Mouse (Mus musculus): ENCODE measurements at regions not wholly inside any gene's neighbourhood (a gene's known extent, or its start where the extent isn't known, plus 50 kb on each side); places are given as distances from the start of the nearest gene placed in this dataset.
"Not testable (repeated sequence)": the region's sequence is repeated elsewhere in the genome, so short reads cannot be mapped to it uniquely, and the experiment has no call there.

DNA sequence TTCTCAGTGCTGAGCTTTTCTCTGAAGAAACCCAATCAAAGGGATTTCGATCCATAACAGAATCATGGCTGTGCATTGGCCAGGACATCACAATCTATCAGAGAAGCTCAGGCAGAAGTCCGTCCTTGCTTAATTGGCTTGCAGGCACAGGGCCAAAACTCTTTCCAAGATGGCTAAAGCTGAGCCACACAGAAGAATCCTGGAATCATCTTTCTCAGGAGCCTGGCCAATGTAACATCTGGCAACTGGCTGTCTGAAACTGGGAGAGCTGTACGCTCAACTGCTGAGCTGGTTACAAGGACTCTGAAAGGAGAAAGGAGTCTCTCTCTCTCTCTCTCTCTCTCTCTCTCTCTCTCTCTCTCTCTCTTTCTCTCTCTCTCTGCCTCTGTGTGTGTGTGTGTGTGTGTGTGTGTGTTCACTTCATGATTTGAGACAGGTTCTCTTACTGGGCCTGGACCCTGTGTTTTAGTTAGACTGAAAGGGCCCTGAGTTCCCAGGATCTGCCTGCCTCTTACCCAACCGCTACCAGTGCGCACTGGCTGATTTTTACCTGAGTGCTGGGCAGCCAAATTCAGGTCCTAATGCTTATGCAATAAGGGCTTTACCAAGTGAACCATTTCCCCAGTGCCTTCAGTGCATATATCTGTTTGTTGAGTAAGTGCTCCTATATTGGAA is 333.3 kb upstream of the Cwc22 start:
- no peak for DNase-seq (ENCODE audit: low spot score in 2 of 2)

GRCm38 (mm10) chr2:78278630-78279029 is 332.5 kb upstream of the Cwc22 start:
- no peak for DNase-seq (ENCODE audit: low spot score in 2 of 2)

GRCm38 (mm10) chr2:78277699-78278098 is 331.5 kb upstream of the Cwc22 start:
- DNase-seq (ENCODE audit: low spot score in 2 of 2), result no peak

DNA sequence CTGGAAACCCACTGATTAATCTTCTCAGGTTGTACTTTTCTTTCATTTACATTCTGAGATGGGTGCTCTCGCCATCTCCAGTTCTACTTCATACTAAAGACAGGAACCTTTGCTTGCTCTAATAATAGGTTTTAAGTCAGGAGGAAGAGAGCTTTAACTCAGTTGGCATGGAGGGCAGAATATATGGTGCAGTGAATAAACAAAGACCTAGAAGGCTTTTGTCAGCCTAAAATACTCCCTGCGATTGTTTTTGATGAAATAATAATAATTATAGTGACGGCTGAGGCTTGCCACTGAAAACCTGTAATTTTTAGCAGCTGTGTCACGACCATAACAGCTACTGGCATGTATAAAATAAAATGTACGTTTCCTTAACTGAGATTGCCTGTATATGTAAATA is 327.9 kb upstream of the Cwc22 start:
- no peak for DNase-seq (ENCODE audit: low spot score in 2 of 2)

DNA sequence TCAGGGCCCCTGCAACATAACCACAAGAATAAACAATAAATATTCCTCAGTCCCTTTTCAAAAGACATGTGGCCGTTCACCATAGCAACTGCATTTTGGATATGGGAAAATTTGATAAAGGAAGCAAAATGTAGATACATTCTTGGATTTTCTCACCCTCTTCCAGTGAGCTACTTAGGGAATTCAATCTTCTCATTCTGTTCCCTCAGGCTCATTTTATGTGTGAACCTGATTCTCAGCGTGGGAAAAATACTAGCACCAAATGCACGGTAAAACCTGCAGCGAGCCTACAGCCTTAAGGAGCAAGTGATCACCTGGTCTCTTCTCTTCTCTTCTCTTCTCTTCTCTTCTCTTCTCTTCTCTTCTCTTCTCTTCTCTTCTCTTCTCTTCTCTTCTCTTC is 322.5 kb upstream of the Cwc22 start:
- no peak for DNase-seq (ENCODE audit: low spot score in 2 of 2)

- DNase-seq (ENCODE audit: low spot score in 2 of 2), result no peak
These were observed 321.6 kb upstream of the Cwc22 start for GRCm38 (mm10) chr2:78267527-78268375.

GRCm38 (mm10) chr2:78253601-78254097 is 307.5 kb upstream of the Cwc22 start:
- no peak for DNase-seq (ENCODE audit: low spot score in 2 of 2)

GRCm38 (mm10) chr2:78246354-78246753 is 300.2 kb upstream of the Cwc22 start:
- DNase-seq (ENCODE audit: low spot score in 2 of 2), result no peak

DNA sequence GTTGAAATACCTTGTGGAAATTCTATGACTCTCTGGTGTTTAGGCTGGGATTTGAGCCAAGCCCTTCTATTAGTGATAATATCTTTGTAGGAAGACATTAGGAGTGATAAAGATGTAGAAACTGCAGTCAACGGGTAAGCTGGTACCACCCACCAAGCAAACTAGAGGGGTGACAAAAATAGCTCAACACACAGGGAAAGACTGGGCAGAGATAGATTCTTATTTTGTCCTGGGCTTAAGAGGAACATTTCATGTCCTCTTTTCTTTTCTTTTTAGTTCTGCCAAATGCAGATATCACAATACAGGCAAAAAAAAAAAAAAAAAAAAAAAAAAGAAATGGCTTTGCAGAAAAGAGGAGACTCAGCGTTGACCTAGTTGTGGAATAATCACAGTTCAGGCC is 294.1 kb upstream of the Cwc22 start:
- no peak for DNase-seq (ENCODE audit: low spot score in 2 of 2)

DNA sequence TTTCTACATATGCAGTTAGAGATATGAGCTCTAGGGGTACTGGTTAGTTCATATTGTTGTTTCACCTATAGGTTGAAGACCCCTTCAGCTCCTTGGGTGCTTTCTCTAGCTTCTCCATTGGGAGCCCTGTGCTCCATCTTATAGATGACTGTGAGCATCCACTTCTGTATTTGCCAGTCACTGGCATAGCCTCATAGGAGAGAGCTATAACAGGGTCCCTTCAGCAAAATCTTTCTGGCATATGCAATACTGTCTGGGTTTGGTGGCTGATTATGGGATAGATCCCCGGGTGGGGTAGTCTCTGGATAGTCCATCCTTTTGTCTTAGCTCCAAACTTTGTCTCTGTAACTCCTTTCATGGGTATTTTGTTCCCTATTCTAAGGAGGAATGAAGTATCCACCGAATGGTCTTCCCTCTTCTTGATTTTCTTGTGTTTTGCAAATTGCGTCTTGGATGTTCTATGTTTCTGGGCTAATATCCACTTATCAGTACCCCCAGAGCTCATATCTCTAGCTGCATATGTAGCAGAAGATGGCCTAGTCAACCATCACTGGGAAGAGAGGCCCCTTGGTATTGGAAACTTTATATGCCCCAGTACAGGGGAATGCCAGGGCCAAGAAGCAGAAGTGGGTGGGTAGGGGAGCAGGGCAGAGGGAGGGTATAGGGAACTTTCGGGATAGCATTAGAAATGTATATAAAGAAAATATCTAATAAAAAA is 279.4 kb upstream of the Cwc22 start:
- DNase-seq (ENCODE audit: low spot score in 2 of 2), result not testable (repeated sequence)

DNA sequence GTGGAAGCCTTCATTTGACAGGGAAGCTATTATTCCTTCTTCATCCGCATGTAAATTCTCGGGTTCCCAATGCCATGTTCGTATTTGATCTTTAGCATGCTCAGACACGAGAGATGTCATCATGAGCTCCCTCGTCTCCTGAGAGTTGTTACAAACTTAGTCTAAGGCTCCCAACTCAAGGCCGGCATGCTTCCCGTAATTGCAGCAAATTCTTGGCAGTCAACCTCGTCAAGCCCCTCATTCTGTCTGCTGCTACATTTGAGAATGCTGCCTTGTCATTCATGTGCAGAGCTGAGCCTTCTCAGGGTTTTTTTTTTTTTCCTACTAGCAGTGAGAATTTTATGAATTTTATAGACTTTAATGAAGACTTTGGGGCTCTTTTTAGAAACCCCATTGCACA is 268.3 kb upstream of the Cwc22 start:
- no peak for DNase-seq (ENCODE audit: low spot score in 2 of 2)

- DNase-seq (ENCODE audit: low spot score in 2 of 2), result no peak
These were observed 258.9 kb upstream of the Cwc22 start for GRCm38 (mm10) chr2:78205125-78205524.

DNA sequence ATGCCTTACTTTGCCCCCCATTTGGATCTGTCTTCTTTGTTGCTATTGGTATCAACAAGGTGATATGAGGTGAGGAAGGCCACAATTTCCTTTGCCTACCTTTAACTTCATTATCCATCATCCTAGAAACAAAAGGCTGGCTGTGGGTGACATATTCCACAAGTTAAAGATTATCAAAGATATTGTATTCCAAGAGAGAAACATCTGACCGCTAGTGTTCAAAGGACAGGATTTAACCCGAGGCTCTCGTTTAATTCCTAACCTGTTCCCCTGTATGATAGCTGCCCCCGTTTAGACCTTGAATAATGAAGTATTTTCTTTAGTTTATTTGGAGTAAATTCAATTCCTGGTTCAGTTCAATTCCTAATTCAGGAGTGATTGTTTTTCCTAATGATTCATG is 249.8 kb upstream of the Cwc22 start:
- no peak for DNase-seq (ENCODE audit: low spot score in 2 of 2)

DNA sequence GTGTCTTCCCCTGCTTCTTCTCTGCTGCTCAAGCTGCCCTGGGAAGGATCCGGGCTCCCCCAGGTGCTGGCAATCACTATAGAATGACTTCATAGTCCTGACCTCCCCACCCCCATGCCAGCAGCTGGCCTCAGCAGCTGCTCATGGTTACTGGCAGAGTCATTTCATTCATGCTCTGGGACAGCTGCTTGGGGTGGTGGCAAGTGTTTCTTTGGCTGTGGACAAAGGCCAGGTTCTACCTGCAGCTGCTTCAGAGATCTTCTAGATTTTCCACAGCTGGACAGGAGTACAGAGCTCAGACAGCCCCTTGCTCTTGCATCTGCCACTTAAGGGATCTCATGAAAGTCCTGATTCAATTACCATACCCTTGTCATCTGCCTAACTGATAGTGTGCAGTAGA is 243.4 kb upstream of the Cwc22 start:
- no peak for DNase-seq (ENCODE audit: low spot score in 2 of 2)

GRCm38 (mm10) chr2:78184950-78185349 is 238.8 kb upstream of the Cwc22 start:
- DNase-seq (ENCODE audit: low spot score in 2 of 2), result no peak

DNA sequence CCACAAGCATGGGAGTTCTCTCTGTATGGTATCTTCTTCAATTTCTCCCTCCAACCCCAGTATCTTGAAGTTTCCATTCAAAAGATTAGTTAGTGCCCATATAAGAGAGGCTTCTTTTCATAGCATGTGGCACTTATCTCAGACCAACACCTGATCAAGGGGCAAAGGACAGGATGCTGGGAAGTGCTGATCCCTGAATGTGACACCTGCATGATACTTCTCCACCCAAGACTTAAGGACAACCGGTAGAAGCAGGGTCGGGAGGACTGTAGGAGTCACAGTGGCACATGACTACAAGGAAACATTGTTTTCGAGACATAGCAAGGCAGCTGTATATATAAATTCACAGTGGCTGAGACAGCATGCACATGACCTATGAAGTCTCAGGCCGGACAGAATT is 227.6 kb upstream of the Cwc22 start:
- DNase-seq (ENCODE audit: low spot score in 2 of 2), result no peak

DNA sequence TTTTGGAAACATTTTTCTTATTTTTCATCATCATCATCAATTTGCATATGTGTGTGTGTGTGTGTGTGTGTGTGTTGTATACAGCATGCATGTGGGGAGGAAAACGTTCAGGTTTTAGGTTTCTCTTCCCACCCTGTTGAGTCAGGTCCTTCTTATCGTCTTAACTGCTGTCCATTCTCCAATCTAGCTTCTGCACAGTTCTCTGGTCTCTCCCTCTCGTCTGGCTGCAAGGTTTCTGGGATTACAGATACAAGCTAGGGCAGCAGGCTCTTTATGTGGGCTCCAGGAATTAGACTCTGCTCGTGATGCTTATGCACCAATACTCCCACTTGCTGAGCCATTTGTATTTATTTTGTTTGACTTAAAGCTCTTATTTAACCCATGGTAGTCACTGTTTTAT is 226.6 kb upstream of the Cwc22 start:
- DNase-seq (ENCODE audit: low spot score in 2 of 2), result no peak

DNA sequence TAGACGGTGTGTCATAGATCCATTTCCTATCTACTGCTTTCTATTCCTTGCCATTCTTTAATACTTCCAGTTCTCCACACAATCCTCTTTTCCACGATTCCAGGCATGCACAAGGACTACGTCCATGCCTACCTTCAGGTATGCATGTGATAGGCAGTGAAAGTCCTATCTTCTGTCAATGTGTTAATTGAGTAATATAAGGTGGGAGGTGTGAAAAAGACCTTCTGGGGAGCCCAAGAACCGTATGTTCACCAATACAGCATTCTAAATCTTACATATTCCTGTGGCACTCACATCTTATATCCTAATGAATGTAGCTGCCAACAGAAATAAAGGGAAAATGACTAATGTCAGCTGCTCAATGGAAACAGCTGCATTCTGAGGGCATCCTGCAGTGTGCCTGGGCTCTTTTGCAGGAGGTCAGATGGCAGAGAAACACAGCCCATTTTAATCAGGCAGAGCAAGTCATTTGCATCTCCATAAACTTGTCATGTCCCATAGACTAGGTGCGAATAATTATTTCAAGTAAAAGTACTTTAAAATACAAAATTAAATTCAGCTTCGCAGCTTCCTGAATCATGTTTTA is 224.1 kb upstream of the Cwc22 start:
- DNase-seq (ENCODE audit: low spot score in 2 of 2), result no peak

DNA sequence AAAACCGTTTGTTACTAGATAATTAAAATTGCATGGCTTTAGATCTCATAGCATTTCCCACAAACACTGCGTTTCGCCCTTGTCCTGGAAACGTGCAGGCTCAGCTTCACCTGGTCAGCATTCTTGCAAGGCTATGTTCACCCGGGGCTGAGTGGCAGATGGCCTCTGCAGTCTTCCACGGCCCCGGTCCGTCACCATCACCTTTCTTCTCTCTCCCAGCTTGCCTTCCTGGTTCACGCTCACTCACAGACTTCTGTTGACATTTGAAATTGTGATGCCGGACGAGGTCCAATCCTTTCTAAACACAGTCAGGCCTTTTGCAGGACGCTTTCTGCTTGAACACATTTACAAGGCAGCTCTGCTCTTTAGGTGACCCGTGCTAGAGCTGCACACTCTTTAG is 219.3 kb upstream of the Cwc22 start:
- DNase-seq (ENCODE audit: low spot score in 2 of 2), result no peak

DNA sequence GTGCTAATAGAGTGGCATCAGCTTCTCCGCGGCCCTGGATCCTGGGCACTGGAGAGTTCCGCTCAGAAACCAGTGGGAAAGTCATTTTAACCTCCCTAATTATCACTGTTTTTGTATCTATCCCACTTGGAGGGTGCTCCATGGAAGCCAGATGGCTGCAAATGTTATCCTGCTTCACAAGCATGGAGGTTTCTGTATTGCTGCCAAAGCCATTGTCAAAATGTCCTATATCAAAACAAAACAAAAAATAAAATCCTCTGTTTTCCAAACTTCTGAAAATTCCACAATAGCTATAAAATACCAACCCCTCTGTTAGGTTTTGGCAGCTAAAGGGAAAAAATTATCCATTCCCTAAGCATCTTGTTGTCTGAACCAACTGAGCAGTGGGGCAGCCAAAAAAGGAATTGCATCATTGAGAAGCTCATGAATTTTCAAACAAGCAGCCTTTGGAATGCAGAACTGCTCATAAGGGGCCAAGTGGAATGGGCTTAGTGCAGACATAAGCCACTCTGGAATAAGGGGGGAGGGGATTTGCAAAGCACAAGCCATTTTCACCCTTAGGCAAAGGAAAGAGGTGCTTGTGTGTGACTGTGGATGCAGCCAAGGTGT is 213.8 kb upstream of the Cwc22 start:
- DNase-seq (ENCODE audit: low spot score in 2 of 2), result no peak

DNA sequence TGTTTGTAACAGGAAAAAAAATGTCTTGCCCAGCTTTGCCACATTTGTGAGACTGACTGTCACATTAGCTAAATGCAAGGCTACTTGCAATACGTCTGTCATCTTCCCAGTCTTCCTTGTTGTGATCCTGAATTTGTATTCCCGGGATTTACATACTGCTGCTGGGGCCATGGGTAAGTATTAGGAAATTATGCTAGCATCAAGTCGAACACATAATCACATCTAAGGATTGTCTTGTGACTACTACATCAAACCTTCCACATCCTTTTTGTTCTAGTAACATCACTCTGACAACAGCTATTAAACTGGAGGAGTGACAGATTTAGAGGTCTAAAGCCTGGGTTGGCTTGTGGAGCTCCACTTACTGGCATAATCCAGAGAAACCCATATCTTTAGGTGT is 164.2 kb upstream of the Cwc22 start:
- DNase-seq (ENCODE audit: low spot score in 2 of 2), result no peak

GRCm38 (mm10) chr2:78095536-78095935 is 149.4 kb upstream of the Cwc22 start:
- no peak for DNase-seq (ENCODE audit: low spot score in 2 of 2)
